Mouse (Mus musculus): Measurements from ENCODE around the gene Scn11a.

DNA sequence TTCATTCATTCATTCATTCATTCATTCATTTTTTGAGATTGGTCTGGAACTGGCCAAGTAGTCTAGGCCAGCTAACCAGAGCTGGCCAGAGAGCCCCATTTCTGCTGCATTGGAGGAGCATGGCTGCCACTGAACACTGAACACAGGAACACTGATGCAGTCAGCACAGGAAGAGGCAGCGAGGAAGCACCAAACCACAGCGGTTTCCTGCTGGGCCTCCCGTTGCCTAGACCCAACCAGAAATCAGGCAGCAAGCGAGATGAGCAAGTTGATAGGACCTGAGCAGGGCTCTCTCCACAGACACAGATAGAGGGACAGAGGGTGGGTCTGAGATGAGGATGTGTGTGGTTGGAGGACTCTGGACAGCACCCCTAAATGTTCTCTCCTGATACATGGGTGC is 81.4 kb downstream of the Scn11a start:
- TF ChIP-seq GATA1 (IDR thresholded peaks at IDR 0.05; ENCODE audit: borderline replicate concordance, low read length) (no peak), CTCF (IDR thresholded peaks at IDR 0.05; ENCODE audit: low read depth, low read length) (no peak)
